Mouse (Mus musculus): ENCODE measurements around the gene Phf21b. TPM values are rescaled to one million over a fixed set of nuclear protein-coding genes. Genes with fewer than 3 reads are reported as not detected.
"Not testable (repeated sequence)": the region's sequence is repeated elsewhere in the genome, so short reads cannot be mapped to it uniquely, and the experiment has no call there.

The Phf21b gene
- 1 to 10 TPM; 2.0 to 2.9 TPM for total RNA-seq (2021)

DNA sequence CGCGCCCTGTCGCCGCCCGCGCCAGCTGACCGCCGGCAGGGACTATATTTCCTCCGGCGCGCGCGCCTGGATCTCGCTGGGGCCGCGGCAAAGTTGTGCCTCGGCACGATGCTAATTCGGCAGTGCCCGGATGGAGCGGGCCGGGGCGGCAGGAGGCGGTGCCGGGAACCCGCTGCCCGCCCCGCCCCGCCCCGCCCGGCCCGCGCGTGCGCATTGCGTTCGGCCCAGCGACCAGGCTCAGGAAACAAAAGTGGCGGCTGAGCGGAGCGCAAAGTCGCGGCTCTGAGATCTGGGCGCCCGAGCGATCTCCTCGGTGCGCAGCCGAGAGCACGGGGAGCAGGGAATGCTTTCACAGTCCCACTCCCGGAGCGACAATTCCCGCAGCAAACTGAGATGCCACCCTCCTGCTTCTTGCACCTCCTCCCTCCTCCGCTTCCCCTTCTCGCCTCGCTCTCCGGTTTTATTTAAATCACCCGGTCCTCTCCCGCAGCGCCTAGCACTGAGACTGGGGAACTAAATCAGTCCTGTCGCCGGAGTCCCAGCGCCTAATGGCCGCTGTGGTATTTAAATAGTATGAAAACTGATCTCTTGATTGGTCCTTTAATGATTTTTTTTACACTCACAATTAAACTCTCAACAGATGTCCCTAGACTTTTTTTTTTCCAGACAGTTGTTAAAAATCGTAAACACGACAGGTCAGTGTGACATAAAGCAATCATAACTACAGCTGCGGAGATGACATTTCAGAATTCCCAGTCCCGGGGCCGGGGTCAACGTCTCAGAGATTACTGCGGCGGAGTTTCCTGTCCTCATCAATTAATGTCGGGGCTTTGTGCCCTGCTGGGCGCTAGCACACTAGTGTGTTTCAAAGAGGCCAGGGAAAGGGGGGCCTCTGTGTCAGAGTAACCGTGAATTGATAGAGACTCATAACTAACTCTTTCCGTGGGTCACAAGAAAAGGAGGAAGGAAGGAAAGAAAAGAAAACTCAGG, at the start of gene Phf21b:
TSS of gene Phf21b (minus strand) at position 44 of the 990 bp plus-strand sequence.
- intact Hi-C loops (cut with DNase I): loop anchor here (2.0 to 5.0 kb wide), 2 partner anchors 66 to 131 kb away; partner anchors contain the start of genes 5031439G07Rik and Nup50
- DNase-seq: peak; percentile 87 to 88

DNA sequence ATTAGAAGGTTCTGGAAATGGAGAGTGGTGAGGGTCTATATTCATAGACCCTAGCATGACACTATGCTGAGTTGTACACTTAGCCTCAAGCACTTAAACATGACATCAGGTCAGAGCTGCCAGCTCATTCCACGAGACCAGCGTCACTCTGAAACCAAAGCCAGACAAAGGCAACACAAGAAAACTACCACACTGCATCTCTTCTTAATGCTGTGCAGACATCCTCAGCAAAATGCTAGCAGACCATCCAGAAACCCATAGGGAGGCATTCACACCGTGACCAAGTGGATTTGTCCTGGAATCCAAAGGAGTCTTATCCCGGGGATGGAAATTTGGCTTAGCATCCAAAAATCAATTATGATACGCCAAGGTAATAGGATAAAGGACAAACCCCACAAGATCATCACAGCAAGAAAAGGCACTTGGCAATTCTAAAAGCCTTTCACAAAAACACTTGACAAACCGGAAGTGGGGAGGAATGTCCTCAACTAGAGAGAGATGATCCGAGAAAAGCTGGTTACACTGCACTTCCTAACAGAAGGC, 48.1 kb upstream of the Phf21b start:
- no peak for DNase-seq
- intact Hi-C loops (cut with DNase I): no loop called here

DNA sequence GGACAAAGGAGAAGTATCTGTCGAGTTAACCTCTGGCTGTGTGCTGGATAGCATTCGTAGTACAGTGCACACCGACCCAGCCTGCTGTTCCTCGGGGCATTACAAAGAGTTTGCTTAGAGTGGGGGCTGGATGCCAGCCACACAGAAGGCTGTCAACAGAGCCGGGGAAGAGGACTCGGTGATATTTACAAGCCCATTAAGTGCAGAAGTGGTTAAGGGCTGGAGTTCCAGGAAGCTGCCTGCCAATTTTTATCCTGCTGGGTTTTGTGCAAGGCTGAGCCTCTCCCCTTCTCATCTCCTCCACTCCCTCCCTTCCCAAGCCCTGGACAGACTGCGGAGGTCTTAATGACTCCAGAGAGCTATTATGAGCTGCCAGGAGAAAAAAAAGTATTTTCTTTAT, 42.2 kb upstream of the Phf21b start:
- intact Hi-C loops (cut with DNase I): no loop called here
- peak; percentile 14 to 19 for DNase-seq

DNA sequence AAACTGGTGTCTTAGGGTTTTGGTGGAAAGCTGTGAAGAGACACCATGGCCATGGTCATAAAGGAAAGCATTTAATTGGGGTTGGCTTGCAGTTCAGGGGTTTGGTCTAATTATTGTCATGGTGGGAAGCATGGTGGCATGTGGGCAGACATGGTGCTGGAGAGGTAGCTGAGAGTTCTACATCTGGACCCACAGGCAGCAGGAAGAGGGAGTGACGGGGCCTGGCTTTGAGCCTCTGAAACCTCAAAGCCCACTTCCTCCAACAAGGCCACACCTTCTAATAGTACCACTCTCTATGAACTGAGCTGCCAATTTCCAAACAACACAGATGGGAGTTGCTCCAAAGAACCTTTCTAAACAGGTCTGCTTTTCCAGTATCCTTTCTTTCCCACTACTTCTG, 40.8 kb upstream of the Phf21b start:
- no peak for DNase-seq
- intact Hi-C loops (cut with DNase I): no loop called here

DNA sequence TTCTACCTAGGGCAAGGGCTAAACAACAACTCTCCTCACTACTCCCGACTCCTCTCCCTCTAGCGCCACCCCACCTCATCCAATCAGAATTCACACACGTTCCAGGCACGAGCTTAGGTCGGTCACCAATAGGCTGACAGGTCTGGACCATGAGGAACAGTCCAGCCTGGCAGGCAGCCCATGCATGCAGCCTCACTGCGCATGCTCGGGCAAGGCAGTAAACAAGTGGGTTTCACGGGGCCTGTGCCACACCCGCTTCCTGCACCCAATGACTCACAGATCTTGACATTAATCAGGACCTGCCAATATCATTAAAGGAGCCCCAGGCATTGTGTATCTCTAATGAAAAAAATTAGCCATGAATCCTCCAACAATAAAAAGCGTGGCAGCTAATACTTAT, 40.4 kb upstream of the Phf21b start:
- intact Hi-C loops (cut with DNase I); DNase-seq: not testable (repeated sequence)

GRCm38 (mm10) chr15:84891658-84892057, 35.8 kb upstream of the Phf21b start:
- intact Hi-C loops (cut with DNase I): loop anchor here (2.0 to 5.0 kb wide), 3 partner anchors 37 to 134 kb away; no protein-coding TSS in a partner anchor
- DNase-seq: peak; percentile 73 to 85

DNA sequence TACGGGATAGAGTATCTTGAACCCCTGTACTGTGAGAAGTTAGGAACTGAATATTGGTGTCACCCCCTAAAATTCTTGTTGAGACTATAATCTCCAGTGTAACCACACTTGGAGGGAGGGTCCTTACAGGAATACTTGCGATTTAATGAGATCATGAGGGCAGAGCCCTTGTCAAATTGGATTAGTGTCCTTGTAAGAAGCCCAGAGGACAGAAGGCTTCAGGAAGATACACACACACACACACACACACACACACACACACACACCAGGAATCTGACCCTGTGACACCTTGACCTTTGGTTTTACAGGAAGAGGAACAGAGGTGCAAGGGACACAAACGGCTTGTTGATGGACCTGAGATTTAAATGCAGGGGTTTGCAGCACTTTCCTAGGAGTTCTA, 35.4 kb upstream of the Phf21b start:
- no peak for DNase-seq
- intact Hi-C loops (cut with DNase I): loop anchor here (2.0 to 5.0 kb wide), 3 partner anchors 36 to 134 kb away; no protein-coding TSS in a partner anchor

- intact Hi-C loops (cut with DNase I): no loop called here
- DNase-seq: no peak
Measured at GRCm38 (mm10) chr15:84888066-84888465, 32.2 kb upstream of the Phf21b start.

GRCm38 (mm10) chr15:84877029-84877815, 21.4 kb upstream of the Phf21b start:
- DNase-seq: no peak
- intact Hi-C loops (cut with DNase I): no loop called here

- intact Hi-C loops (cut with DNase I): no loop called here
- DNase-seq: peak in 1 of 2 experiments; percentile 22
Measured at GRCm38 (mm10) chr15:84873867-84874266, 18.0 kb upstream of the Phf21b start.

- intact Hi-C loops (cut with DNase I): no loop called here
- no peak for DNase-seq
Measured at GRCm38 (mm10) chr15:84873079-84873478, 17.2 kb upstream of the Phf21b start.

- intact Hi-C loops (cut with DNase I): no loop called here
- no peak for DNase-seq
Measured at GRCm38 (mm10) chr15:84871802-84872201, 16.0 kb upstream of the Phf21b start.

DNA sequence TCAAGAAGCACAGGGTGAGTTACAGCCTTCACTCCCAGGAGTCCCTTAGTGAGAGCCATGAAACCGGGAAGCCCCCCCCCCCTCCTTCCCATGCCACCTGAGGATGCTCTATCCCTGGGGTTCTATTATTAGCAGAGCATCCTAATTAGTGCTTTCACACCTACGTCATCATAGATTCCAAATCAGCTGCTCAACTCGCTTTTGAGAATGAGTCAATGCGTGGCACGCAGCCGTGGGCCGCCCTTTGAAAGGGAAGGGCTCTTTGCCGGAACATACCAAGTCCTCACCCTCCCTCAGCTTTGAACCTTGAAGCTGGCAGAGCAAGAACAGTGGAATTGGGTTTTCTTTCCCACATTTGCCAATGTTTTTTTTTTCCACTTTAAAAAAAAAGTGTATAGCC, 6.1 kb upstream of the Phf21b start:
- DNase-seq: no peak
- intact Hi-C loops (cut with DNase I): no loop called here

- no peak for DNase-seq
- intact Hi-C loops (cut with DNase I): loop anchor here (2.0 to 5.0 kb wide), 2 partner anchors 65 to 130 kb away; partner anchors contain the start of genes 5031439G07Rik and Nup50
Measured at GRCm38 (mm10) chr15:84857623-84858022, 1.8 kb upstream of the Phf21b start.

- intact Hi-C loops (cut with DNase I): loop anchor here (2.0 to 5.0 kb wide), 2 partner anchors 36 to 132 kb away; partner anchors contain the start of gene 5031439G07Rik
- DNase-seq: peak; percentile 43 to 51
Measured at GRCm38 (mm10) chr15:84854921-84855901, 638 bp downstream of the Phf21b start.

- intact Hi-C loops (cut with DNase I): loop anchor here (2.0 kb wide), 1 partner anchor 37 kb away; no protein-coding TSS in a partner anchor
- DNase-seq: peak in 1 of 2 experiments; percentile 4
Measured at GRCm38 (mm10) chr15:84854171-84854811, 1.6 kb downstream of the Phf21b start.

DNA sequence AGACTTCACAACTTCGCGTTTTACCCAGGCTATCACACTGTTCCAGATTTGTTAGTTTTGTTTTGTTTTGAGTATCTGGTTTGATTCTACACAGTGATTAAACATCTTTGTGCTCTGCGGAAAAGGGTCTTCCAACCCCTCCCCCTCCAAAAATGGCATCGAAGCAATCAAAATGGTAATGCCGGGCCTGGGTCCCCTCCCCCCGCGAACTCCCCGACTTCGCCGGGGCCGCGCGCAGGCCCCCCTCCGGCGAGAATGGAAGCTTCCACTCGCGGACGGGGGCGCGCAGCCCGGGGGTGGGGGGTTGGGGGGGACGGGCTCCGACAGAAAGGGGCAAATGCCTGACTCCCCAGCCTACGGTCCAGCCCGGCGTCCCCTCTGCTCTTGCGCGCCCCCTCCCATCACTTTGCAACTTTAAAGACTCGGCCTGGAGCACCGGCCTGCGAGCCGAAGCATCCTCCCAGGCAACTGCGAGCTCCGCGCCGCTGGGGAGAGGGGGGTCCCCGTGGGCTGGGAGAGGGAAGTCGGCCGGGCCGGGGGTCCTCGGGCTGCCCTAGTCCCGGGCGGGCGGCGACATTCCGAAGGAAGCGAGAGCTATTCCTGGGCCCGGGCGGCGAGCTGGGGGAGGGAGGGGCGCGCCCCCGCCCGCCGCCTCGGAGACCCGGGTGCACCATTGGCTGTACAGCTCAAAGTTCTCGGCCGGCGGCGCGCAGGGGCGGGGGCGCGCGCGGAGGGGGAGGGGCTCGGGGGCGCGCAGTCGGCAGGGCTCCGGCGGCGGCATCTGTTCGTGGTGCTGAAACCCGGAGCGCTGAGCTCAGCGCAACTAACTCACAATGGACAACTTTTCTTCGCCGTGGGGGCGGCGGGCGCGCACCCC, 2.4 kb downstream of the Phf21b start:
- DNase-seq: peak; percentile 83 to 87
- intact Hi-C loops (cut with DNase I): loop anchor here (2.0 kb wide), 1 partner anchor 37 kb away; no protein-coding TSS in a partner anchor

Data from heart, postnatal 10 days (tissue).